Mouse (Mus musculus) cerebellum, adult 9-10 months (tissue): ENCODE results near the gene Erv3.
A peak's percentile ranks its signal among the peaks of the same experiment; 100 is the strongest.
"Not testable (repeated sequence)": the region's sequence is repeated elsewhere in the genome, so short reads cannot be mapped to it uniquely, and the experiment has no call there.

Experiments
- DNase-seq: peaks from one replicate; pipeline ENCODE4 v3.0.0; 2022

The Erv3 gene

GRCm38 (mm10) chr2:131862617-131863275 lies 3.2 kb upstream of the Erv3 start:
- no peak for DNase-seq

DNA sequence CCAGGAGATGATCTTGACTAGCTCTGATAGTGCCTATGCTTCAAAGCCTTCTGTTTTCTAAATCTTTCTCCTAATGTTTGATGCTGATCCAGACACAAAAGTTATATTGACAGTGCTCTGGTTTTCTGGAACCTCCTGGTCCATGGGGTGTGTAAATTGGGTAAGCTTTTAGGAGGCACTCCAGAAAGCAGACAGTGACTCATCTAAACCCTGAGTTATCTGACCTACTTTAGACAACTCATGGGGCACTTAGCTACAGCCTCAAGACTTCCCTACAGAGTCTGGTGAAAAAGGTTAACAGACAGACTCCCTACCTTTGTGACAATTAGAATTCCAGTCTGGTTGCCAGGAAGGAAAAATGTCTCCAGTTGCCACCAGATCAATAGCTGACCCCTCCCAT lies 1.7 kb downstream of the Erv3 start:
- no peak for DNase-seq

GRCm38 (mm10) chr2:131853719-131854118 lies 5.8 kb downstream of the Erv3 start:
- no peak for DNase-seq

DNA sequence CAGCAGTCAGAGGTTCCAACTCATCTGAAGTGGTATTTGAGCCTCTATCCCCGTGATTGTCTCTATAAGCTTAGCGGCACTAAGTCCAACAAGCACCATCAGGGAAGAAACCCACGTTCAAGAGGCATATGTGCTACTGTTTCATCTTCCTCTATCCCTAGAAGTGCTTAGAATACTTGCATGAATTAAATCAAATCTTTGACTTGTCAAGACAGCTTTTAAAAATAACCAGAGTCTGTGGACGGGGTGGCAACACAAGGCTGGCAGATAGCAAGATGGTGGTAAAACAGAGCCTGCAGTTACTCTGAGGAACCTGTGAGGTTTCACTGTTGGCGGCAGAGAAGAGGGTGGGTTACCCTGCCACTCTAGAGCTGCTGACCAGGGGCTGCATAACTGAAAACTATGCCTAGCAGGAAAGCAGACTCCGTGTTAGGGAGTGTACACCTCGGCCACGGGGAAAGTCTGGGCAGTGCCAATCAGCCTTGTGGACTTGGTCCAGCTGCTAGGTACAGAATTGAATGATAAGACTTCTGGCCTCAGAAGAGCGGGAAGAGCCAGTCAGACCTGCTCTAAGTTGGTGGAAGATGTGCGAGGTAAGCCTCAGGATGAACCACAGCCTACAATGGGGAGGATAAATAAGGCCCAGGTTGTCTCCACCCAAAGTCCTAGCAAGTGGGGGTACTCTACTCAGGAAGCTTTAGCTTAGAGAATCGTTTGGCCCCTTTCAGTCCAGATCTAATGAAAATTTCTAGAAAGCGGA lies 8.0 kb downstream of the Erv3 start:
- DNase-seq = no peak

DNA sequence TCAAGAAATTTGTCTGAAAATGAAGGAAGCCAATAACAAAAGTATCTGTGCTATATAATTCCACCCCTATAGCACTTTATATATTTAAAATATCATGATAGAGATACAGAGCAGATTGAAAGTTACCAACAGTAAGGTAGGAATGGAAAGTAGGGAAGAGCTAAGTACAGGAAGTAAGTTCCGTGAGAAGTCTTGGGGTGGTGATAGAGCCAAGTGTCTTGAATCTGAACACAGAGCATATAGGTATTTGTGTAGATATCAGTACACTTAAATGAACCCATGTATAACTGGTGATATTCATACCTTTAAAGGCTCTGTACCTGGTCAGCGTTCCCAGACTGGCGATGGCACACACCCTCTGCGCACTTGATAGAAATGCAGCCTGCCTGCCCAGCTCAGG lies 9.5 kb downstream of the Erv3 start:
- DNase-seq = no peak

DNA sequence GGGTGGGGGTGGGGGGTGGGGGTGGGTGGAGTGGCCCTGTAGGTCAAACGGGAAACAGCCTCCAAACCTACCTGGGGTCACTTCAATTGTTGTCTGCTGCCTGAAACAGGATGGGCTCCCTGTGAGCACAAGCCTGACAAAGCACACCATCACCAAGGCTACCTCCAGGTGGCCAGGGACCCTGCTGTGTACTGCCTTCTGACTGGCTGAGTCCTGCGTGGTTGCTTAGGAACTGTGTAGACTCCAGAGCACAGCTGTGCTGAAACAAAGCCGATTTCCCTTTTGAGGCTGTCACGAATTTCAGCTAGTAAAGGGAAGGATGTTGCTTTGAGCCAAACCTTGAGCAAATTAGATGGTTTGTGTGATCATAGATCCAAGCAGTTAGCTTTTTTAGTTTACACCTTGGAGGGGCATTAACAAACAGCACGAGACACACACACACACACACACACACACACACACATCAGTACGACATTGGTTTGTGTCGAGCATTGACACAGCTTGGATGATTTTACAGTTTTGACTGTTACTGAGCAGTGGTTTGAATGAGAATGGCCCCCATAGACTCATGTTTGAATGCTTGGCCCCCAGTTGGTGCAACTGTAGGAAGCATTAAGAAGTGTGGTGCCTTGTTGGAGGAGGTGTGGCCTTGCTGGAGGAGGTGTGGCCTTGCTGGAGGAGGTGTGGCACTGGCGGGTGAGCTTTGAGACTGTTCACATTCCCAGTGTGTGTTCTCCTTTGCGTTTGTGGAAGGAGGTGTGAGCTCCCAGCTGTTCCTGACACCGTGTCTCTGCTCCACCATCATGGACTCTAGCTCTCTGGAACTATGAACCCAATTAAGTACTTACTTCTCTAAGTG lies 11.8 kb downstream of the Erv3 start:
- no peak for DNase-seq

GRCm38 (mm10) chr2:131846811-131847210 lies 12.7 kb downstream of the Erv3 start:
- no peak for DNase-seq

GRCm38 (mm10) chr2:131846132-131846710 lies 13.3 kb downstream of the Erv3 start:
- DNase-seq = no peak

DNA sequence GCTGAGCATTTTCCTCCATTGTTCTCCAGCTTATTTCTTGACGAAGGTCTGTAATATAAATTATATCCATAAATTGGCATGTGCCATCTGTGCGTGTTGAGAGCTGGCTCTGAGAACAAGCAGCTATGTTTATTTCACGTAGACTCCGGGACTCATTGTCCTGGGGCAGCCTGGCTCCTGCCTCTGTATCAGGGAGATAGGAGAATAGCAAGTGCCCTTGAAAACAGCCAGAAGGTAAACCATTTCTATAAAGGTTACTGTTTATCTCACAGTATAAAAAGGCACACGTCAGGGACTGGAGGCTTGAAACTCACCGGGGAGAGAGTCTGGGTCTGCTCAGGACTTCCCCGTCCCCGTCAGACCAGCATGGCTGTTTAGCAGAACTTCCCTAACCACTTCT lies 13.9 kb downstream of the Erv3 start:
- DNase-seq = no peak

DNA sequence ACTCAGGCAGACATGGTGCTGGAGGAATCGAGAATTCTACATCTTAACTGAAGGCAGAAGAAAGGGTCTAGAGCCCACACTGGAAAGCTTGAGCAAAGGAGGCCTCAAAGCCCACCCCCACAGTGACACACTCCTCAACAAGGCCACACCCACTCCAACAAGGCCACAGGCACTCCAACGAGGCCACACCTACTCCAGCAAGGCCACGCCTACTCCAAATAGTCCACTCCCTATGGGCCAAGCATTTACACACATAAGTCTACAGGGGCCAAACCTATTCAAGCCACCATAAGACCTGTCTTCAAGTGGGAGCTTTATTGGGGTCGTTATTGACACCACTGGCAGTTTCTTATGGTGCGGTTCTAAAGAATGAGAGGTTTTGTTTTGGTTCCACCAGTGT lies 17.0 kb downstream of the Erv3 start:
- DNase-seq = no peak

DNA sequence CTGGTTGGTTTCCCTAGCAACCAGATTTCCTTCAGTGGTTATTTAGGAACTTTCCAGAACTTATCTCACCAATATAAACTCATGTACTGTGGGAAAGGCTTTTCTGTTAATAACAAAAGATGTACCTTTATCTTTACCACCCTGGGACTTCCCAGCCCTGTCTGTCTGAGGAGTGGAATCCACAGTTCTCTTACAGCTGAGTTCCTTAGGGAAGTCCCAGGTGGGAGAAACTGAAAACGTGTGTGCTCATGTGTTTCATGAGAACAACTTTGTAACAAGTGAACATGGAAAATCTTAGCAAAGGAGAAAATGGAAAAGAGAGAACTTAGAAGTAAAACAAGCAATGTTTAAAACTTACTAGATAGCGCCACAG lies 18.2 kb downstream of the Erv3 start:
- no peak for DNase-seq

- no peak for DNase-seq
These were observed 18.8 kb downstream of the Erv3 start for GRCm38 (mm10) chr2:131840611-131841320.

DNA sequence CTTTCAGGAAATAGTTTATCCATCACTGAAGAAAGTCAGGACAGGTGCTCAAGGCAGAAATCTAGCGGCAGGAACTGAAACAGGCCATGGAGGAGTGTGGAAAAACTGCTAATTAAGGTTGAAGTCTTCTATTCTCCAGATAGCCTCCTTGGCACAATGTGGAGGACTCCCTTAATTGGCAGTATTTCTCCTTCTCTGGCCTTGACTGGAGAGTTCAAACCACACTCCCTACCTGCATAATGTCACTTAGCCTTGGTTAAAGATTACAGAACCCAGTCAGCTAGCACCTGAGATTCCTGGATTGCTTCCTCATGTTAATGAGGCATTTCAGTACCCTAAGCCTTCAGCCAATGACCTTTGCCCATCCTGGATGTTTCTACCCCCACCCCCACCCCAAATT lies 25.3 kb downstream of the Erv3 start:
- no peak for DNase-seq

DNA sequence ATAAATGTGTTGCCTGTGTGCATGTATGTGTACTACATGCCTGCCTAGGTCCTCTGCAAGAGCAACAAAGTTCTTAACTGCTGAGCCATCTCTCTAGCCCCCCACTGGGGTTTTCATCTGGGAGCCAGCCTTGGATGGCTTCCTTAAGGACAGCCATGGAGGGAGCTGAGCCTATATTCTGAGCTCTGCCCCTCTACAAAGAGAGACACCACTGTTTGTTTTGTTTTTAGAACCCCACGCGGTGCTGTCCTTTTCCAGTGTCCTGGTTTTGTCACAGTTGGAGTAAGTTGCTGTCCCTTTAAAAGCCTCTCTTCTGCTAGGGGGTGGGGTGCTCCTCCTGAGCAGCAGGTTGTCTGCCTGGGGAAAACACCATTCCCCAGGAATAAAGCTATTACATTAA lies 27.7 kb downstream of the Erv3 start:
- DNase-seq = no peak

DNA sequence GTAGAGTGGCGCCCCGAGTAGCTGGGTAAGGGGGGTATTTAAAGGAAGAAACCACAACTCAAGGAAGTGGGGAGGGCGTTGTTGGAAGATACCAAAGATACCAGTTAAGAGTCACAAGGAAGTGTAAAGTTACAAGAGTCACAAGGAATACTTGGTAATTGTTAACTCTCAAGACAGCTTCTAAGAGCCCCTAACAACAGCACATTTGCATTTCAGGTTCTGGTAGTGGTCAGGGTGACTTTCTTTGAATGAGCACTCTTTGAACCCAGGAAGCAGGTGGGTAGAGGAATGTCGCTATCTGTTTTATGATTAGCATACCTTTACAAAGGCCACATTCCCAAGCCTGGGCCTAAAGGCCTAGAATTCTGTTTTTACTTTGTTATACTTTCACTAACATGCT lies 28.6 kb downstream of the Erv3 start:
- not testable (repeated sequence) for DNase-seq

GRCm38 (mm10) chr2:131827999-131828975 lies 31.3 kb downstream of the Erv3 start:
- peak; percentile 83 for DNase-seq

- DNase-seq = no peak
These were observed 32.4 kb downstream of the Erv3 start for GRCm38 (mm10) chr2:131827026-131827687.

GRCm38 (mm10) chr2:131825498-131825897 lies 34.0 kb downstream of the Erv3 start:
- no peak for DNase-seq

- DNase-seq = no peak
These were observed 35.6 kb downstream of the Erv3 start for GRCm38 (mm10) chr2:131823931-131824330.

DNA sequence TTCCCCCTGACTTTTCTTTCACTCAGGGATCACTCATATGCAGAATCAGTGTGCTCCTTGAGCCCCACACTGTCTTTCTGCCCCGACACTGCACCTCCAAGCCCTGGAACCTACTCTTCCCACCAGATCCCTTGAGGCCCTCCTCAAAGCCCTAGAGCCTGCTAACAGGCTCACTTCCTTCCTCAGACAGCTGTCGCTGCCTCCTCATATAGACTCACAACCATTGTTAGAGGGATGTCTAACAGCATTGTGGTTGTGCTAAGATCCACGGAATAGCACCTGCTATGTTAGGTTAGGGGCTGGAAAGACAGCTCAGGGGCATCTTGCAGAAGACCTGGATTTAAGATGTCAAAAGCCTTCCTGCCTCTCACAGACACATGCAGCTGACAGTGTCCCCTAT lies 37.1 kb downstream of the Erv3 start:
- no peak for DNase-seq

- DNase-seq = no peak
These were observed 37.9 kb downstream of the Erv3 start for GRCm38 (mm10) chr2:131821708-131821990.
